Mouse (Mus musculus) lung, postnatal 0 days (tissue): ENCODE measurements around the gene Epm2aip1.

Source experiments
- CTCF ChIP-seq: IDR thresholded peaks from 2 replicates; pipeline ENCODE4 v1.5.1; 2016; ENCODE audit warnings: antibody characterized with exemption, mild to moderate bottlenecking
- EP300 ChIP-seq: IDR thresholded peaks from 2 replicates; pipeline ENCODE4 v1.6.1; 2016; ENCODE audit warnings: antibody characterized with exemption, mild to moderate bottlenecking, control low read depth

GRCm38 (mm10) chr9:111293234-111293633 lies 21.5 kb downstream of the Epm2aip1 start:
- no peak for TF ChIP-seq EP300
- TF ChIP-seq CTCF: no peak
